Mouse (Mus musculus): Measurements from ENCODE around the gene Cenpe. TPM values are rescaled to one million over a fixed set of nuclear protein-coding genes. Genes with fewer than 3 reads are reported as not detected.
A peak's percentile ranks its signal among the peaks of the same experiment; 100 is the strongest.

Cenpe gene
- total and polyA plus RNA-seq, 2 experiments from 2014 or later = 2.4 to 5.5 TPM

DNA sequence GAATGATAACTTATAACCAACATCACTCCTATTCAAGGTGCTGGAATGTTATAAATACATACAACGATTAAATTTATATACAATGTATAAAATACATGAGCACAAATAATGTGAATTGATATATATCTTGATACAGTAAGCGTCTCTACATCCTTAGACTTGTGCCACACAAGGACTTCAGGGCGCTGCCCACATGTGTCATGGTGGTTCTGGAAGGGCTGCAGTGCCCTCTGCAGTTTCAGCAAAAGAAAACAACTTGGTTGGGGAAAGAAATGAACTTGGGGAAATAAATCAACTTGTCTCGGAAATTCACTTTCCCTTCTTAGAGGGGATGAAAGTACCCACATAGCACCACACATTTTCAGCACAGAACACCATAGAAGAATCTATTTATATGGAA lies 5.7 kb upstream of the Cenpe start:
- H3K27ac ChIP-seq (ENCODE audit: low read depth) = no peak overlapping the region
- no peak for ATAC-seq (ENCODE audit: insufficient read depth, low read depth)
- DNase-seq (ENCODE audit: low spot score) = peak; percentile 48
- no peaks in the 10 kb centered on the region for H3K36me3 ChIP-seq (replicated peaks; ENCODE audit: control insufficient read depth, insufficient read depth, low read length)
- no peak overlapping the region for H3K4me3 ChIP-seq (ENCODE audit: low read depth, low read length)
- H3K27me3 ChIP-seq (ENCODE audit: control insufficient read depth, insufficient read depth, low read length) = no peaks in the 10 kb centered on the region
- no peak overlapping the region for H3K9ac ChIP-seq (replicated peaks; ENCODE audit: low read depth, low read length)
- H3K4me1 ChIP-seq (ENCODE audit: control insufficient read depth, insufficient read depth) = no peaks in the 10 kb centered on the region
- no peaks in the 10 kb centered on the region for H3K9me3 ChIP-seq (replicated peaks; ENCODE audit: control insufficient read depth, low read length)
- peak; percentile 74 for TF ChIP-seq CTCF (IDR thresholded peaks at IDR 0.05; ENCODE audit: low read depth)
- no peak for TF ChIP-seq EP300 (IDR thresholded peaks at IDR 0.05; ENCODE audit: low read depth)
- H3K4me2 ChIP-seq (ENCODE audit: low read depth, low read length) = no peak overlapping the region
- WGBS = 30% methylated on average over 4 of the region's 4 CpGs

DNA sequence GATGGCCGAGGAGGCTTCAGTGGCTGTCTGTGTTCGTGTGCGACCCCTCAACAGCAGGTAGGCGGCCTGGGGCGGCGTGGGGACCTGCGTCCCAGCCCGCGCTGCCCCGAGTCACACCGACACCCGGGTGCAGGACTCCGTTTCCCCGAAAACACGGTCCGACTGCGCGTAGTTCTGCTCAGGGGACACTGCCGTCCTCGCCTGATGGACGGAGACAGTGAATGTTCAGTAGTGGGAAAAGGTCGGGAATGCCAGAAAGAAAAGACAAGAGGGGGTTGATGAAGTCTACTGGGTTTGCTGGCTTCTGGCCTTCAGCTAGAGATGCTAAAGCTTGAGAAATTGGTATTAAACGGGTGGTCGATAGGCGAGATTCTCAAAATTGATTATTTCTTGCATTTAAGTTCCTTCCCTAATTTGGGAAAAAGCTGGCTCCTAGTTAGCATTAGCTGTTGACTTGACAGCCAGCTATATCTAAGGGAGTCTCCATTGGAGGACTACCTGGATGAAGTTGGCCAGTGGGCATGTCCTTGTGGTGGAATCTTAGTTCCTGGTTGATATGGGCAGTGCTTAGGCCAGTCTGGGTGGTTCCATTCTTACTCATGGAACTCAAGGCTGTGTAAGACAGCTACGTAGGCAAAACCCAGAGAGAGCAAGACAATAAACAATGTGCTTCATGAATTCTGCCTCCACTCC lies 467 bp downstream of the Cenpe start:
- H3K27me3 ChIP-seq (ENCODE audit: control insufficient read depth, insufficient read depth, low read length) = no peaks in the 10 kb centered on the region
- DNase-seq (ENCODE audit: low spot score) (no peak), ATAC-seq (ENCODE audit: insufficient read depth, low read depth) (peak; percentile 34; the same call in 1 of the 2 replicates)
- H3K27ac ChIP-seq (ENCODE audit: low read depth) = no peak overlapping the region
- H3K4me2 ChIP-seq (ENCODE audit: low read depth, low read length) = peak overlapping the region; percentile 67
- under 1% methylated on average over 26 of the region's 26 CpGs for WGBS
- H3K36me3 ChIP-seq (replicated peaks; ENCODE audit: control insufficient read depth, insufficient read depth, low read length) = peaks cover 22% of the 10 kb centered on the region
- H3K4me1 ChIP-seq (ENCODE audit: control insufficient read depth, insufficient read depth) = peaks cover 9% of the 10 kb centered on the region
- H3K4me3 ChIP-seq (ENCODE audit: low read depth, low read length) = peak overlapping the region; percentile 65
- peak overlapping the region; percentile 43 for H3K9ac ChIP-seq (replicated peaks; ENCODE audit: low read depth, low read length)
- TF ChIP-seq CTCF (IDR thresholded peaks at IDR 0.05; ENCODE audit: low read depth) (no peak), EP300 (IDR thresholded peaks at IDR 0.05; ENCODE audit: low read depth) (no peak)
- H3K9me3 ChIP-seq (replicated peaks; ENCODE audit: control insufficient read depth, low read length) = no peaks in the 10 kb centered on the region

DNA sequence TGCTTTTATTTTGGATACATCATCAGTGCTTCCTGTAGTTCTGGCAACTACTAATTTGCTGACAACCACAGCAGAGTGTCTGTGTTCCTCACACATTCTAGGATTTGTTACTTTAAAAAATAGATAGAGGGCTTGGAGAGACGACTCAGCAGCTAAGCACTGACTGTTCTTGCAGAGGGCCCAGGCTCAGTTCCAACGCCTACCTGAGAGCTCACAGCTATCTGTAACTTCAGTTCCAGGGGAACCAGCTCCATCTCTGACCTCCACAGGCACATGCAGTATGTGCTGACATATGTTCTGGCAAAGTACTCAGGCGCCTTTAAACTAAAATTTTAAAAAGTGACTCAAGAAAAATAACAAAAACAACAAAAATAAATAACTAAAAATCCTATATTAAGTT lies 19.7 kb downstream of the Cenpe start:
- H3K36me3 ChIP-seq (replicated peaks; ENCODE audit: control insufficient read depth, insufficient read depth, low read length) = peaks cover 71% of the 10 kb centered on the region
- DNase-seq (ENCODE audit: low spot score) (no peak), ATAC-seq (ENCODE audit: insufficient read depth, low read depth) (no peak)
- no peak overlapping the region for H3K4me3 ChIP-seq (ENCODE audit: low read depth, low read length)
- TF ChIP-seq CTCF (IDR thresholded peaks at IDR 0.05; ENCODE audit: low read depth) (no peak), EP300 (IDR thresholded peaks at IDR 0.05; ENCODE audit: low read depth) (no peak)
- no peaks in the 10 kb centered on the region for H3K9me3 ChIP-seq (replicated peaks; ENCODE audit: control insufficient read depth, low read length)
- no peak overlapping the region for H3K27ac ChIP-seq (ENCODE audit: low read depth)
- no peak overlapping the region for H3K4me2 ChIP-seq (ENCODE audit: low read depth, low read length)
- 63% methylated on average over 3 of the region's 3 CpGs for WGBS
- H3K9ac ChIP-seq (replicated peaks; ENCODE audit: low read depth, low read length) = no peak overlapping the region
- H3K27me3 ChIP-seq (ENCODE audit: control insufficient read depth, insufficient read depth, low read length) = no peaks in the 10 kb centered on the region
- no peaks in the 10 kb centered on the region for H3K4me1 ChIP-seq (ENCODE audit: control insufficient read depth, insufficient read depth)

- H3K9ac ChIP-seq (replicated peaks; ENCODE audit: low read depth, low read length) = no peak overlapping the region
- H3K4me1 ChIP-seq (ENCODE audit: control insufficient read depth, insufficient read depth) = no peaks in the 10 kb centered on the region
- H3K4me3 ChIP-seq (ENCODE audit: low read depth, low read length) = no peak overlapping the region
- no peak for ATAC-seq (ENCODE audit: insufficient read depth, low read depth)
- no peaks in the 10 kb centered on the region for H3K27me3 ChIP-seq (ENCODE audit: control insufficient read depth, insufficient read depth, low read length)
- TF ChIP-seq EP300 (IDR thresholded peaks at IDR 0.05; ENCODE audit: low read depth) = no peak
- TF ChIP-seq CTCF (IDR thresholded peaks at IDR 0.05; ENCODE audit: low read depth) = no peak
- H3K9me3 ChIP-seq (replicated peaks; ENCODE audit: control insufficient read depth, low read length) = no peaks in the 10 kb centered on the region
- H3K4me2 ChIP-seq (ENCODE audit: low read depth, low read length) = no peak overlapping the region
- DNase-seq (ENCODE audit: low spot score) = no peak
- no peak overlapping the region for H3K27ac ChIP-seq (ENCODE audit: low read depth)
- H3K36me3 ChIP-seq (replicated peaks; ENCODE audit: control insufficient read depth, insufficient read depth, low read length) = peaks cover 75% of the 10 kb centered on the region
- WGBS = 93% methylated on average over 3 of the region's 3 CpGs
Measured at GRCm38 (mm10) chr3:135232462-135232861, 20.1 kb downstream of the Cenpe start.

- Histone ChIP-seq H3K4me3 (ENCODE audit: low read depth, low read length) (no peak overlapping the region), H3K9me3 (replicated peaks; ENCODE audit: control insufficient read depth, low read length) (no peaks in the 10 kb centered on the region), H3K36me3 (replicated peaks; ENCODE audit: control insufficient read depth, insufficient read depth, low read length) (peaks cover 89% of the 10 kb centered on the region), H3K4me1 (ENCODE audit: control insufficient read depth, insufficient read depth) (no peaks in the 10 kb centered on the region), H3K4me2 (ENCODE audit: low read depth, low read length) (no peak overlapping the region), H3K27me3 (ENCODE audit: control insufficient read depth, insufficient read depth, low read length) (no peaks in the 10 kb centered on the region), H3K27ac (ENCODE audit: low read depth) (no peak overlapping the region), H3K9ac (replicated peaks; ENCODE audit: low read depth, low read length) (no peak overlapping the region)
- ATAC-seq (ENCODE audit: insufficient read depth, low read depth) (no peak), DNase-seq (ENCODE audit: low spot score) (peak; percentile 7)
- TF ChIP-seq EP300 (IDR thresholded peaks at IDR 0.05; ENCODE audit: low read depth) = no peak
- TF ChIP-seq CTCF (IDR thresholded peaks at IDR 0.05; ENCODE audit: low read depth) = peak; percentile 45
Measured at GRCm38 (mm10) chr3:135245733-135246132, 33.4 kb downstream of the Cenpe start.

DNA sequence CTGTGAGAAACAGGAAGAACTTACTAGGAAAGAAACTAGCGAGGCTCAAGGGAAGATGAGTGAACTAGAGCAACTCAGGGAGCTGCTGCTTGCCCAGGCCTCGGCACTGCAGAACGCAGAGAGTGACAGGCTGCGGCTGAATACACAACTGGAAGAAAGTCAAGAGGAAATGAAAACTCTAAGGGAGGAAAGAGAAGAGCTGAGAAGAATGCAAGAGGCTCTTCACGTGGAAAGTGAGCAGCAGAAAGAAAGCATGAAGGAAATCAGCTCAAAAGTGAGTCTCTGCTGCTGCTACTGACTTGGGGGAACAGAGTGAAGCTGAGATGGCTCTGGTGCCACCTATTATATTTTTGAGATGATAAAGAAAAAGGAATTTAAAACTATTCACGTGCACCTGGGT lies 34.5 kb downstream of the Cenpe start:
- no peak overlapping the region for H3K4me2 ChIP-seq (ENCODE audit: low read depth, low read length)
- no peak overlapping the region for H3K4me3 ChIP-seq (ENCODE audit: low read depth, low read length)
- H3K9me3 ChIP-seq (replicated peaks; ENCODE audit: control insufficient read depth, low read length) = no peaks in the 10 kb centered on the region
- H3K4me1 ChIP-seq (ENCODE audit: control insufficient read depth, insufficient read depth) = no peaks in the 10 kb centered on the region
- DNase-seq (ENCODE audit: low spot score) = no peak
- H3K36me3 ChIP-seq (replicated peaks; ENCODE audit: control insufficient read depth, insufficient read depth, low read length) = peaks cover 91% of the 10 kb centered on the region
- ATAC-seq (ENCODE audit: insufficient read depth, low read depth) = no peak
- H3K9ac ChIP-seq (replicated peaks; ENCODE audit: low read depth, low read length) = no peak overlapping the region
- TF ChIP-seq EP300 (IDR thresholded peaks at IDR 0.05; ENCODE audit: low read depth) (no peak), CTCF (IDR thresholded peaks at IDR 0.05; ENCODE audit: low read depth) (no peak)
- 90% methylated on average over 6 of the region's 6 CpGs for WGBS
- no peaks in the 10 kb centered on the region for H3K27me3 ChIP-seq (ENCODE audit: control insufficient read depth, insufficient read depth, low read length)
- H3K27ac ChIP-seq (ENCODE audit: low read depth) = no peak overlapping the region
